In the genomic region with DNA sequence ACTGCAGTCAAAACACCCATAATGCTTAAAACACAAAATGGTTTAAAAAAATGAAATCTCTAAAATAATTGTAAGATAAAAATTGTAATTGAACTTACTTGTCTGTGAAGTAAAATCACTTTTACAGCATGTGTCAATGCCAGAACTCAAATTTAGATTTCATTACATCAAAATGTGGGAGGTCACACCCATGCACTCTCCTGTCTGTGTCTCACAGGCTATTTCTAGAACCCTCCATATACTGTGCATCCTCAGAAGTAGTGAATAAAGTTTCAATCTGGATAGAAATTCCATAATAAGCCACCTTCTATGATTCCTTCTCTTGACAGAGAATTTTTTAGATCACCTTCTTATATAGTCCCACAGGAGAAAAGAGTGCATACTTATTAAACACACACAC, we compare ENCODE assay signal across 21 mouse cellular contexts.
"Had no signal": no experiment of that assay in that cellular context is flagged by ENCODE, and none has a peak within 500 bp of the region (broad histone marks: within the 10 kb centered on the region; RNA-seq: fewer than 3 reads in every experiment).

No protein-coding gene starts in this region.

- ATAC-seq: forebrain, embryonic 13.5 days; forebrain, embryonic 14.5 days; forebrain, embryonic 15.5 days; forebrain, embryonic 16.5 days; forebrain, postnatal 0 days had no signal

- DNase-seq: cerebellum, adult 8-10 months; cerebellum, adult 9-10 months; cerebellum, adult 9-11 months; cerebellum, postnatal 10 days; cerebellum, postnatal 14 days; cerebellum, postnatal 25 days; cerebellum, postnatal 36 days; embryo, embryonic 11 days; forebrain, postnatal 0 days; gastrocnemius, adult 2 months; gastrocnemius, postnatal 10 days; gastrocnemius, postnatal 14 days; gastrocnemius, postnatal 25 days; gastrocnemius, postnatal 36 days; heart, adult 11 months; heart, adult 18-20 months; heart, adult 2 months had no signal
